Mouse (Mus musculus) ovary, postnatal 36 days (tissue): Measurements from ENCODE around the gene Hsd3b1.
"Not testable (repeated sequence)": the region's sequence is repeated elsewhere in the genome, so short reads cannot be mapped to it uniquely, and the experiment has no call there.

Experiments used
- DNase-seq: peaks from one replicate; pipeline ENCODE4 v3.0.0; 2022; ENCODE audit warnings: low spot score, mixed read lengths

The Hsd3b1 gene

DNA sequence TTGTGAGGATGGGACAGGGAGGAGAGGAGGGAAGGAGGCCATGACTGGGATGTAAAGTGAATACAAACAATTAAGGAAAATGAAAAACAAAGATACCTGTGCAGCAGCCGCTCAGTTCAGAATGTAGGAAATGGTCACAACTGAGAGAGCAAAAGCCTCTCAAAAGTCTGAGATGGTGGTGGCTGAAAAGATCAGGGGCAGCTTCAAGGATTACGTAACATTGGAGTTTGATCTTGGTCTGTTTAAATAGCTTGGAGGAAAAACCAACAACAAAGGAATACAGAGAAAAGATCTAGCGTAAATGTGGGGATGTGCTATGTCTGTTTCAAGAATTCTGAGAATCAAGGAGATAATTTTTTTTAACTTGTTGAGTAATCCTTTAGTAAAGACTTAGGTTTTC is at the start of gene Hsd3b1:
TSS of gene Hsd3b1 (minus strand) at position 219 of the 400 bp plus-strand sequence.
- no peak for DNase-seq

DNA sequence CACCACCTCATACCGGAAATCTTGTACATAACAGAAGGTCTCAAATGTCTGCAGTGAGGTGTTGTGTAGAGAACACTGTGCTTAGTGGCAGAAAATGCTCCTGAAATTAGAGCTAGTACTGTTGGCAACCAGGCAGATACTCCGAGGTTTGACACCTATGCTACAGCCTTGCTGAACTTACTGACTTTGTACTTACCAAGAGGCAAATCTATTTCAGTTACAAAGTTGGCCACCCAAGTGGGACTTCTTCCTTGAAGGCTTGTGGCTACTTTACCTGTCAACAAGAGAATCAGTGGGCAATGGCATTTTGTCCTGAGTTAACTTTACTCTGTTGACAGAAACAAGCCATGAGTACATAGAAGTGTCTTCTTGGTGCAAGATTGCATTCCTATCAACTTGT is 38.0 kb upstream of the Hsd3b1 start:
- no peak for DNase-seq

DNA sequence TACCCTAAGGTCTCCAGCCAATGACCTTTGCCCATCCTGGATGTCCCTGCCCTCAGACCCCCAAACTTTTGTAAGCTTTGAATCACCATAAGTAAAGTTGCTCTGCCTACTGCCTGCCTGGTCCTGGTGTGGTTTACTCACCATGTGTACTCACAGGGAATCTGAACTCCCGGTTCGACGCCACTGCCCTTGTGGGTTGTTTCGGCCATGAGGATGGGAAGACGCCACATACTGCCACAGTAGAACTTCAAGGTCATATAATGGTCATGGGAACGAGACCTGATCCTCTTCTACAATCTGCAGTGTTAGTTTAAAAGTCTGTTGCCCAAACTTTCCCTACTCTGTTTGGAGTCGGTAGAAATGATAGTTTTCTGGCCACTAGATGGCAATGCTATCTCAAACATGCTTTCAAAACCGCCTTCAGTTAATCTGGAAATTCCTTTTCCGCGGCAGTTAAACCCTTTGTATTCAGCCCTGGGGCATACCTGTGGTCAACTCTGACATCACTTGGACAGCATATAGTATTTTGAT is 35.5 kb upstream of the Hsd3b1 start:
- DNase-seq = no peak

DNA sequence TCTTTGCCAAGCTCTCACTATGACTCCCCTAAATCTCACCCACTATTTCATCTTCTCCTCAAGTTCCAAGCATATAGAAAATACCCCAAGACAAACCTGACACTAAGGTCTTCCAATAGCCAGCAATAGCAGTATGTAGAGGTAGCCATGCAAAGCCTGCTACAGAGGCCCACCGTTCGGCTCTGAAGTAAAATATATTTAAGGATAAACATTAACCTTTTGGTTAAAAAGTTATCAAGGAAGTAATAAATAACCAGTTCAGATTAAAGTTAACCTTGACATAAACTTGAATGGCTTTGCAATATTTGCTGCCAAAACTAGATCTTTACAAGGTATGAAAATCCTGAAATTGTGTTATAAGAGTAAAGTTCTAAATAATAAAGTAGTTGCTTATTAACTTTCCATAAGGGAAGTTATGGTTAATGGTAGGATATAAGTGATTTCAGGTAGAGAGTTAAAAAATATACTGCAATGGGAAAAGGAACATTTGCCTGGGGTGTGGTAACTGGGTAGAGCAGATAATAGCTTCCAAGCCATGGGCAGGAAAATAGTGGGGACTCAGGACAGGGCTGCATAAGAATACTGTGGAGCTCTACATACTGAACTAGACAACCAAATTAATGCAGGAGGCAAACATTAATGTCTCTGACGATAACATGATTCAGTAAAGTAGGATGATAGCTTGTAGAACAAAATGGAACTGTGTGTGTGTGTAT is 33.6 kb upstream of the Hsd3b1 start, which contains the start of gene Hao2:
TSS of gene Hao2 (minus strand) at position 183 of the 716 bp plus-strand sequence.
- DNase-seq = no peak

DNA sequence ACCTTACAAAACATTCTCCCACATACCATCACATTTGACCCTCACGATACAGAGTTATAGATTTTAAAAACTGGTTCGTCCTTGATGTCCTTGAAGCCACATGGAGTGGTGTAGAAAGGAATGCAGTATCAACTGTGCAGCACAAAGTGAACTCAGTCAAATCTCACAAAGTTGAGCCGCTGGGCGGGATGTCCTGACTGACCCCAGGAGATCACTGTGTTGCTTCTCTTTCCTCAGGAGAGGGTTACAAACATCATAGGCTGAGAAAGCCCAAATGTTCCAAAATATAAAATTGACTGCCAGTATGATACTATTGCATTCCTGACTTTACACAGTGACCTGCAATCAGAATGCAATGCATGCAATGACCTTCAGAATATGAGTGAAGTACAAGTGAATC is 30.8 kb upstream of the Hsd3b1 start:
- peak; percentile 62 for DNase-seq

DNA sequence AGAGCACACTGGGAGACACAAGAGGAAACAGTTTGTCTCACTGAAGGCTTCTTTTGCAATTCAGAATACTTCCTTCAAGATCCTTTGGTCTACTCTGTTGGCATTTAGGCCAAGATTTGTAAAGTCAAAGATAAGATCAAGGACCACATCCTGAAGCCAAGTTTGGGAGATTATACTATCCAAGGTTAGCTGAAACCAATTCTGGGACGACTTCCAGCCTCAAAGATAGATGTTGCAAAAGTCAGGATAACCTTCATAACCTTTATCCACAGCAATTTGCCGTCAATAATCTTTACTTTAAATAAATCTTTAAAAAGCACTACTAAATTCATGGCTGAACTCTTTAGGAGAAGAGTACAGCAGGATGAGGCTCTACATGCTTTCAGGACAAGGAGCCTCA is 28.6 kb upstream of the Hsd3b1 start:
- no peak for DNase-seq

DNA sequence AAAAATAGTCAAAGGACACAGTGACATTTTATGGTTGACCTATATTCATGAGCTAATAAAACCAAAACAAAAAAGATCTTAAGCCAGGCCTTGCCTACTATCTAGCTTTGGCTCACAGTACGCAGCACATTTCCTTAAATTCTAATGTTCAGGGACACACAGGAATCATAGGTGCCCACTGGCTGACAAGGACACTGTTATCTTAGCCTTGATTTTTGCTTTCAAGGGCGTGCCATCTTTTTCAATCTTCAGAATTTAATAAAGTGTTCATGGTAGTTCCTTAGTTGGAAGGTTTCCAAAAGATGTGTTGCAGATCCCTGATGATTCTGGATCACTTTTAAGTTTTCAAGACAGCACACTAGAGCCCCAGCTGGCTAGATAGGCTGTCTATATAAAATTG is 21.2 kb upstream of the Hsd3b1 start:
- DNase-seq = no peak

DNA sequence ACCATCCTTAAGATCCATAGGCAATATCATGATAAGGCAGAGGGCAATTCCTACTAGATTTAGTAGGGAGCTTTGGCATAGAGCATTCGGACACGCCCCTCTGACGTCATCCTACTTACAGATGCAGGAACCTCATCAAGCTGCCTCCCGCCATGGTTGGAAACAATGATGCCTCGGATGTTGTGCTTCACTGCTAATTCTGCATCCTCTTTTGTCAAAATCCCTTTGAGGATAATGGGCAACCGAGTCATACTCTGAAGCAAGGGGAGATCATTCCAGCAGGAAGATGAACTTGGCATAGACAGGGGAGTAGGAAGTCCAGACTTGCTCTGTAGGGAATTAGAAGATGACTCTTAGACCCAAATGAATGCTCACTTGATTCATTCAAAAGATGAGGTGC is 20.6 kb upstream of the Hsd3b1 start:
- no peak for DNase-seq

DNA sequence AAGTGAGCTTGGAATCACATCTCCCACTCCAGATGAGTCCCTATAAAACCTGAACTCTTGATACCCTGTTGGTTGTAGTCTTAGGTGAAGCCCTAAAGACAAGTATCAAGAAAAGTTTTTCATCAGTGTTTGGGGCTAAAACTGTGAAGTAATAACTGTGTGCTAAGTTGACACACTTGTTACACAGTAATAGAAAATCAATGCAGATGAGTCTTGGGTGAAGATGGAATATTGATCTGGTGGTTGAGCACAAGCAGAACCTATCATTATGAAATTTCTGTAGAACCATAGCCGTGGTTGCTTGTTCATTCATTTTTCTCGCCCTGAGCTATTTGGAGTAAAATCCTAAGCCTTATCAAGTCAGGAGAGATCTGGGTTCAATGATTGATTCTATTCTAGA is 8.6 kb upstream of the Hsd3b1 start:
- no peak for DNase-seq

DNA sequence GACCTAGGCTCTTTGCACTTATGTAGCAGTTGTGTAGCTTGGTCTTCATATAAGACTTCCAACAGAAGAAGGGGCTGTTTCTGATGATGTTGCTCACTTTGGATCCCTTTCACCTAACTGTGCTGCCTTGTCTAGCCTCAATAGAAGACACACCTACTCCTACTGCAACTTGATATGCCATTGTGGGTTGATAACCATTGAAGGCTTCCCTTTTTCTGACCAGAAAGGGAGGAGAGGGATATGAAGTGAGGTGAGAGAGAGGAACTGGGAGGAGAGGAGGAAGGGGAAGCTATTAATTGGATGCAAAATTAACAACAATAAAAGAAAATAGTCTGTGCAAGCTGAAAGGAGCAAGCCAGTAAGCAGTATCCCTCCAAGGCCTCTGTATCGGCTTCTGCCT is 3.2 kb upstream of the Hsd3b1 start:
- no peak for DNase-seq

DNA sequence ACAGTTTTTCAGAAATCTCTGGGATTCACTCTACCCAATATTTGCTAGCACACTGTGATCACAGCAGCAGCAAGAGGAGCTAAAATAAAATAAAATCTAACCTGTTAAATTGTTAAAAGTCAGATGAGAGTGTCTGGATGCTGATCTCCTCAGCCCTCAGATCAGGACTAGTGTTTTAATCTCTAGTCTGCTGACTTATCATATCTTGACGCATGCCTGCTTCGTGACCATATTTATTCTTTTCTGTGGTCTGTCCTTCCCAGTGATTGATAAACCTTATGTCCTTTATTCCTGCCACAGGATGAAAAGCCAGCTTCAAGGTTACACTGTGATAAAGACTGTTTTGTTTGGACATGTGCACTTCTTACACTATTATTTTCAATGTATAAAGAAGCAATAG is 1.5 kb downstream of the Hsd3b1 start:
- DNase-seq = no peak

DNA sequence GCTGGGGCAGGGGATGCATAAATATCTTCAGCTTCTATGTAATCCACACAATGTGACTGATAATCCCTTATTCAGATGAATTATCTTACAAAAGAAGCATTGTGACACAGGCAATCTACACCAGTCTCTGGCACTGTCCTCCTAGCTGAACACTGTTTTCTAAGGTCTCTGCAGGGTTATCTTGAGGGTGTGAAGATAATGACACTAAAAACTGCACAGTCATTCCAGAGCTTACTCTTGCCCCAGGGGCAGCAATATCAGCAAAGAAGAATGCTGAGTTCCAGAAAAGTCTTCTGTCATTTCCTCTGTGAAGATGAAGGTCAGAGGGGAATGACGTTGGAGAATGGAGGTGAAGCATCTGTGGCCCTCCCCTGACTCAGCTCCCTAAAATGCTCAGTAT is 2.7 kb downstream of the Hsd3b1 start:
- DNase-seq = no peak

DNA sequence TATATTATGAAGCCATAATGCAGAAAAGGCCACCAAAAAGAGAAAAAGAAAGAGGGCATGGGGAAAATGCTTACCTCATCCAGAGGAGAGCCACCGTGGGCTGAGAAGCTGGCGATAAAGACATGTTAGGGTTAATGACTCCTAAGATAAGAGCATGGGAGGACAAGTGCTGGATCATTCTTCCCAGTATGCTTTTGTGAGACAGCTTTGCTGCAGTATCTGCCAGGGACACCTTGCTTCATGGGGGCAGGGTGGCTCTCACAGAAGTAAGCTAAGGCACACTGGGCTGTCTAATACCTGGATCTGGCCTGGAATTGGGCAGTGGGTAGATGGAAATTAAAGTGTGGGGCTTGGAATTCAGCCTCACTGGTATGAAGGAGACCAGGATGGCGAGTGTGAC is 4.4 kb downstream of the Hsd3b1 start:
- no peak for DNase-seq

DNA sequence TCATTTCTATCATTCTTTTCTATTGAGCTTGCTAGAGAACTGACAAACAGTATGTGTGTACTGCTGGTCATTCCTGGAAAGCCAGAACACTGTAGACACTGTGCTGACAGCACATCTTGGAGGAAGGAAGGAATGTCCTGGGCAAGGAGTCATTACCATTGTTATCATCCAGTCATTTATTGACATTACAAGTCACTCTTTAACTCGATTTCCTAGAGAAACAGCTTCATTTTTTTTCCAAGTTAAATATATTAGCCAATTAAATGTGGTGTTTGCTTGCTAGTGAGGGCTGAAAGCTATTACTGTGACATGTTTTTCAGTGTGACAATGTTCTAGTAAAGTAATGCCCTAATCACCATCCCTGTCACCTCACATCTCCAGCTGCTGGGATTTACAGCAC is 5.9 kb downstream of the Hsd3b1 start:
- no peak for DNase-seq

DNA sequence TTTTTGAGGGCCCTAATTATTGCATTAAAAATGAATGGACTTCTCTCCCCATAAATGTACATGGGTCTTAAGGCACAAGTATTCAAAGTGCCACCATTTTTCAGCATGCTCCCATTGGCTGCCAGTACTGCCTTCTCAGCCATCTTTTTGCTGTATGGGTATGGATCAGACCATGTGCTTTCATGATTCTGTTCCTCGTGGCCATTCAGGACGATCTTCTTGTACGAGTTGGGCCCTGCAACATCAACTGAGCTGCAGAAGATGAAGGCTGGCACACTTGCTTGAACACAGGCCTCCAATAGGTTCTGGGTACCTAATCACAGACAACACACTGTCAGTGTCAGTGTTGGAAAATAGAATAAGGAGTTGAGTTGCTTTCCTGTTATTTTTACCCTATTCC is 6.5 kb downstream of the Hsd3b1 start:
- no peak for DNase-seq

DNA sequence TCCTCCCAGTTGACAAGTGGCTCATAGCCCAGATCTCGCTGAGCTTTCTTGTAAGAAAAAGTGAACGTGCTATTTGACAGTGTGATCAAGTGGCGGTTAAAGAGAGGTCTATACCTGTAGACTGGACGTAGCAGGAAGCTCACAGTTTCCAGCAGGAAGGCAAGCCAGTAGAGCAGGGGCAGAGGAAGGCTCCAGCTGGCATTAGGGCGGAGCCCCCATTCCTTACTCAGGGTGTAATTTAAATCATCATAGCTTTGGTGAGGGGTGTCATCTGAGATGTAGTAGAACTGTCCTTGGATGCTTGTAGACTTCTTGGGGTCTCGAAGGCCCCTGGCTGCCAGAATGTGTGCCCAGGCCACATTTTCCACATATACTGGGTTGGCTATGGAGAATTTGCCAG is 7.0 kb downstream of the Hsd3b1 start:
- no peak for DNase-seq

DNA sequence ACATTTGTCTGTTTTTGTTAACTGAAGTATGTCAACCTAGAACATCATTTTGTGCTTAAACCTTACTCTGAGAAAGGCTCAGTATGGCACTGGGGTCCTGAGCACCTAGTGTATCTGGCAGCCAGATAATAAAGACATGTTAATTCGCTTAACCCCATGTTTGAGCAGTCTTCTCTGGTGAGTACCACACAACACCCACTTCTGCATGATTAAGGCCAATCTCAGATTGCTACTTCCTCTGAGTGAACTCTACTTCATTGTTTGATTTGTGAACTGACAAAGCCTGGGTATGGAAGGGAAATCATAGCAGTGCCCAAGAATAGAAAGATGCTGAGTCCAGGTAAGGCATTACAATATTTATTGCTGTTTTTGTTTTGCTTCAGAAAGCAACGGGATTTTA is 7.7 kb downstream of the Hsd3b1 start:
- DNase-seq = no peak

DNA sequence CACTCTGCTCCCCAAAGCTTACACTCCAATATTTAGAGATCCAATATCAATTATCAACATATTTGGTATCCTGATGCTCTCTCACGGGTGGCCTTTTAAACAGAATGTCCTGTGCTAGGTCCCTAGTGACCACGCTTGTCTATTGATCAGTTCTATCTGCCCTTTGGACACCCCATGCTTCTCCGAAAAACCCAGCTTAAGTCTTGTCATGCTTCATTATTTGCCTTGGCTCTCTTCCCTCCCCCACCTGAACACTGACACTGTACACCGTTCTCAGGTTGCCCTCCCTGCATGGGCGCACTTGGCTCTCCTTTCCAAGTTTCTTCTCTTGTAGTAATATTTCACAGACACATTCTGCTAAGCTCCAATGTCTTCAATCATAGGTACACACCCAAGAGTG is 9.3 kb downstream of the Hsd3b1 start:
- no peak for DNase-seq

DNA sequence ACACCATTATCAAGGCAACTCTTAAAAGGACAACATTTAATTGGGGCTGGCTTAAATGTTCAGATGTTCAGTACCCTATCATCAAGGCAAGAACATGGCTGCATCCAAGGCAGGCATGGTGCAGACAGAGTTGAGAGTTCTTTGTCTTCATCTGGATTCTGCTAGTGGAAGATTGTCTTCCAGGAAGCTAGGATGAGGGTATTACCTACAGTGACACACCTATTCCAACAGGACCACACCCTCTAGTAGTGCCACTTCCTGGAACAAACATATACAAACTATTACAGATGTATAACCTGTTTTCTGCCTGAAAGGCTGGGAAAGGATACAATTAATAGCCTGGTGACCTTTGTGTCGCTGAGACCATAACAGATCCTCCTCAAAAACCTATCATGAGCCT is 10.7 kb downstream of the Hsd3b1 start:
- DNase-seq = no peak

DNA sequence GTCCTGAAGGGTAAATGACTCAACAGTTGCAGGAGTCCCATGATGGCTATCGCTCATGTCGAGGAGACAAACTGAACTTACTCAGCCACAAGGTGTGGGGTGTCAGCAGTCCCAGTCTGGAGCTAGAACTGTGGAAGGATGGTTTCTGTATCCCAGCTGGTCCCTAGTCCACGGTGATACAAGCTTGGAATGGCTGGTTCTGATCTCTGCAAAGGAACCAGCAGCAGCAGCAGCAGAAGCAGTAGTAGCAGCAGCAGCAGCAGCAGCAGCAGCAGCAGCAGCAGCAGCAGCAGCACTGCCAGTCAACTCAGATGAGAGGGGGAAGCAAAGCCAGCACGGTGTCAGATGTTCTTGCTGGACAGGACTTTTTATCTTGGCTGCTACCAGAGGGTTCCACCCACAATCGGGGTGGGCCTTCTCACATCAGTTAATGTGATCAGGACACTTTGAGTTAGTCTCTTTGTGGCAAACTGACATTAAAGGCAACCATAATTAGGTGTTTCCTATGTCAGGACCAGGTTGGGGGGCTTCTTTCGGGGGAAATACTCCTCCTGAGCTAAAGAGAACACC is 45.4 kb downstream of the Hsd3b1 start, which contains the start of gene Hsd3b6:
TSS of gene Hsd3b6 (minus strand) at position 343 of the 570 bp plus-strand sequence.
- DNase-seq = no peak

DNA sequence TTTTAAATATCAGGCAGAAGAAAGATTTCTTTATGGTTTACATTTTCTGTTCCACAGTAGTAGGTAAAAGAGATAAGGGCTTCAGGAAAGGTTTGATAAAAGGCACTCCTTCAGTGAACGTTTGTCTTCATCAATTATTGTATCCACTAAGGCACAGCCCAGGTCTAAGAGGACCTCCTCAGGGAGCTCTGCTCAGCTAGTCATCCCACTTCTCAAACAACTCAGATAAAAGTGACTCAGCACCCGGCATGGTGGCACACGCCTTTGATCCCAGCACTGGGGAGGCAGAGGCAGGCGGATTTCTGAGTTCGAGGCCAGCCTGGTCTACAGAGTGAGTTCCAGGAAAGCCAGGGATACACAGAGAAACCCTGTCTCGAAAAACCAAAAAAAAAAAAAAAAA is 46.9 kb downstream of the Hsd3b1 start:
- not testable (repeated sequence) for DNase-seq

DNA sequence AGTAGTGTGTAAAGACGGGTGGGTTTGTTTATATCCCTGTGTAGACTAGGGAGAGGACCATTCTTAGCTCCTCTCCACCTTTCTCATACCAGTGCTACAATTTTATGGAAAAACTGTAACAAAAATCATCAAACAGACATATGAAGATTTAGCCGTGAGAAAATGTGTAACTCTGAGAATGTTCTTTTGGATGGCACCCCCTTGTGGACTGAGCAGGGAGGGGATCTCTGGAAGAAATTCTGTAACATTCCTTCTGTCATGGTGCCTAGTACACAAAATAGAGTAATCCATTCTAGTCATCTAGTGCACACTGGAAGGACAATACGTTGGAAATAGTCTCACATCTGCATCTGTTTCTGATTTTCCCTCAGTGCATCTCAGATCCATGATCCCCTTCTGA is 54.6 kb downstream of the Hsd3b1 start:
- DNase-seq = not testable (repeated sequence)
